Mouse (Mus musculus): ENCODE data around the gene Prkch.

- TF ChIP-seq CTCF (IDR thresholded peaks at IDR 0.05; ENCODE audit: control insufficient read depth, insufficient read depth, insufficient replicate concordance, low read depth, low read length): no peak
- TF ChIP-seq POLR2A (IDR thresholded peaks at IDR 0.05; ENCODE audit: control insufficient read depth, low read depth, low read length): no peak
Measured at GRCm38 (mm10) chr12:73714589-73714988, 130.0 kb downstream of the Prkch start.
